Mouse (Mus musculus) cortical plate, adult 2 months (tissue): Measurements from ENCODE around the gene Abhd14a.

ENCODE experiments used
- CTCF ChIP-seq: fragments of 200-500 bp; IDR thresholded peaks from 2 replicates; pipeline ENCODE4 v1.5.1; 2011; ENCODE audit warnings: mild to moderate bottlenecking, control low read depth, low read length; ENCODE audit not compliant: insufficient read depth; ENCODE audit errors: extremely low read depth
- POLR2A ChIP-seq: fragments of 200-500 bp; IDR thresholded peaks from 2 replicates; pipeline ENCODE4 v1.6.1; 2011; ENCODE audit warnings: mild to moderate bottlenecking, low read length, control low read depth; ENCODE audit not compliant: insufficient read depth; ENCODE audit errors: extremely low read depth

GRCm38 (mm10) chr9:106471892-106472291 lies 24.4 kb upstream of the Abhd14a start:
- TF ChIP-seq POLR2A (0 out of 2 replicates have a peak, but pooled peaks have one; percentile 20), CTCF (no peak)
